Mouse (Mus musculus) hindbrain, embryonic 15.5 days (tissue): ENCODE measurements around the gene Chchd5. TPM values are rescaled to one million over a fixed set of nuclear protein-coding genes. Genes with fewer than 3 reads are reported as not detected.

Experiments used
- polyA plus RNA-seq: library from polyadenylated mRNA; unstranded; fragments of >200 nt; fragmentation: Nextera tagmentation; extraction: Ambion mirVana; gene quantifications from 2 replicates; pipeline ENCODE4 v1.2.1, GENCODE M21; 2015

Gene Chchd5
- polyA plus RNA-seq, 1 experiment from 2014 or later: 19.8 TPM

Other genes with a start within 250 kb of the Chchd5 start
- gene Zc3h8, start 185.6 kb upstream of the Chchd5 start, polyA plus RNA-seq: 12.0 and 13.7 TPM in 2 replicates
- 2.9 and 4.3 TPM in 2 replicates for gene Zc3h6, start 162.3 kb upstream of the Chchd5 start, polyA plus RNA-seq
- 21.8 and 21.9 TPM in 2 replicates for gene Gm10762, start 162.0 kb upstream of the Chchd5 start, polyA plus RNA-seq
- gene Vinac1, start 81.5 kb upstream of the Chchd5 start, polyA plus RNA-seq: 0.75 and 0.83 TPM in 2 replicates
- gene Ttl, start 63.8 kb upstream of the Chchd5 start, polyA plus RNA-seq: 36.4 and 37.9 TPM in 2 replicates
- gene Polr1b, start 28.7 kb upstream of the Chchd5 start, polyA plus RNA-seq: 16.0 and 17.0 TPM in 2 replicates
- gene Slc20a1, start 69.1 kb downstream of the Chchd5 start, polyA plus RNA-seq: 47.8 and 48.3 TPM in 2 replicates
- 10.6 and 11.3 TPM in 2 replicates for gene Ckap2l, start 167.5 kb downstream of the Chchd5 start, polyA plus RNA-seq
- 0.24 and 0.45 TPM in 2 replicates for gene Il1a, start 180.3 kb downstream of the Chchd5 start, polyA plus RNA-seq
- 0.12 TPM in 1 of 2 replicates, not detected in the other for gene Il1b, start 241.4 kb downstream of the Chchd5 start, polyA plus RNA-seq